Mouse (Mus musculus) inflammation-experienced regulatory T-cells, adult 6 months (primary cell): ENCODE results near the gene Sun3. TPM values are rescaled to one million over a fixed set of nuclear protein-coding genes. Genes with fewer than 3 reads are reported as not detected.

ENCODE experiments used
- ATAC-seq: one replicate; pipeline ENCODE4 v1.8.0; 2017
- polyA plus RNA-seq, 3 experiments: library from polyadenylated mRNA; unstranded; fragments of 100-300 nt; shearing (Covaris generic); gene quantifications; one replicate each; pipeline ENCODE4 v1.2.1; 2017

Gene Sun3
- polyA plus RNA-seq, 3 experiments from 2014 or later, result not detected

DNA sequence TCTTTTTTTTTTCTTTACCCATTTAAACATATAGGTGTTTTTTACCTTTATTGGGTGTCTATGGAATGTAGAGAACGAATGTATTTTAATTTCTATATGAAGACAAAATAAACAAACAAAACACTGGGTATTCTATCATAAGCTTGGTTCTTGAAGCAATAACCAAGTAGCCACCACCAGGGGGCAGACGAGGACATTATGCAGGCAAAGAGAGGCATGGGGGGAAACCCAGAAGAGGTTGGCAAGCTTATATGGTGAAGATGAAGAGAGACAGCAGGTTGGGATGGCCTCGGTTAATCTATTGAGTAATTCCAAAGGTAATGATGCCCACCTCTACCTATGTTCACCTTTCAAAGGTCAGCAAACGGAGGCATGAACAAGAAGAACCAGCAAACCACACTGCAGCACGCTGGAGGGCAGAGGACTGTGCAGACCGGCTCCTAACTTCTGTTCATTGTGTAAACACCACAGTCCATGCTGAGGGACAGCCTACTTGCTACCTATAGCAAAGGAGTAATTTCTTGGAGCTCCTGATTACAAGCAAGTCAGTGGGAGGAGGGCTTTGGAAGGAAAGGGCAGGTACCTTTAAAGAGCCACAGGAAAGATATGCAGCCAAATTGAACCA lies 65.4 kb downstream of the Sun3 start:
- peak; percentile 46 for ATAC-seq

DNA sequence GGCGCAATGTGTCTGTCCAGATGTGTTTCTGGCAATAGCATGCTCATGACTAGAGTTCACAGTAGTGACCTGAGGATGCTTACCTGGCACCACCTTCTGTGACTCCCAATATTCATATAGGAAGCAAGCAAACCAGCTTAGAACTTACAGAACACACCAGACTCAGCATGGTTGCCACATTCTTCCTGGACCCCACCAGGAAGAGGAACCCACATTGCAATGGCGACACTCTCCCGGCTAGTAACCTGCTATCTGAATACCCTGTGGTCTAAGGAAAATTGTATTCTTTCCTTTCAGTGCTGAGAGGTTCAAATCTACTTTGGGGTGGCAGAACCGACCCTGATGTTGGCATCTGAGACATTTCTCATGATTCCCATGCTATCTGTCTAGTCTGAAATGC lies 70.6 kb downstream of the Sun3 start:
- no peak for ATAC-seq

DNA sequence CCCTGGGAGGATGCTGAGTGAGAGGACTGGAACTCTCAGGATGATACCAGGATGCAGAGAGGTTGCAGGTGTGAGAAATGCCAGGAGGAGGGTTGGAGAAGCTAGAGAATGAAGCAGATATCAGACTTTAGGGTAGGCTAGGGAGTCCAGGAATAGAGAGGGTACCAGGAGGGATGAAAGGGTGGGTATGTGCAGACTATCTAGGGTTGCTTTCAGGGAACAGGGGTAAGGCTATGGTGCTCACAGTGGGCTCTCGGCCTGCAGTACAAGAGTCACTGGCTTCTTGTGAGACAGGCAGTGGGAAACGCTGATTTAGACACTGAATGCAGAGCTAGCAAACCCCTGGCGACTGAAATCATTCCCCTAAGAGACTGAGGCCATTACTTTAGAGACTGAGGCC lies 75.6 kb downstream of the Sun3 start, which contains the start of gene Pkd1l1:
Pkd1l1 (minus strand) TSS at position 101 of the 400 bp plus-strand sequence.
- no peak for ATAC-seq

DNA sequence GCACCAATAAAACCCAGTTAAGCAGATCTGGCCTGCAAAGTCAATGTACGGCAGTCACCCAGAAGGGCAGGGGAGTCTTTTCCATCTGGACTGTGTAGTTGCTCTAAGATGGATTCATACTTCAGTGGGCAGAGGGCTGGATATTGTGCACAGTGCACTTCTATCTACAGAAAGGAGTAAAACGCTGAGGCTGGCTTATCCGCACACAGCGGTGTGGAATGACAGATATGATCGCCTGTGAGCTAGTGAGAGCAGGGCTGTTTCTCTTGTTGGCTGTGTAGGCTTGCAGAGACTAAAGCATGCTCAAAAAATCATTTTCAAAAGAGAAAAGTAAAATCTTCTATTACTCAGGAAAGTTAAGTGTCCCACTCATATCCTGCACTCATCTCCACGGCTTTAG lies 76.7 kb downstream of the Sun3 start:
- ATAC-seq, result no peak

DNA sequence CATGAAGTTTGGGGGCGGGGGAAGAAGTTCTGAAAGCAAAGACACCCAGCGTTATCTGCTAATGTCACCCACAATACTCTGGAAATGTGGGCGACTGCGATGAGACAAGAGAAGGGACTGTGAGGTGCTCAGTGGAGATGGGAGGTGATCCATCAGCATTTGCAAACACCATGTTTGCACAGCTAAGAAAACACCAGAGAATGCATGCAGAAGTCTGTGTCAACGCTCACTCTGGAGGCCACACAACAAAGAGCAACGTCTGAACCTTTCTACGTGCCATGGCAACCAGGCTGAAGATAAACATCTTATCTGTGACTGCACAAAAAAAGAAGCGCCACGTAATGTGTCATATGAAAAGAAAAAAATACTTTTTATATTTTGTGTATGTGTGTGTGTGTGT lies 78.3 kb downstream of the Sun3 start:
- no peak for ATAC-seq

DNA sequence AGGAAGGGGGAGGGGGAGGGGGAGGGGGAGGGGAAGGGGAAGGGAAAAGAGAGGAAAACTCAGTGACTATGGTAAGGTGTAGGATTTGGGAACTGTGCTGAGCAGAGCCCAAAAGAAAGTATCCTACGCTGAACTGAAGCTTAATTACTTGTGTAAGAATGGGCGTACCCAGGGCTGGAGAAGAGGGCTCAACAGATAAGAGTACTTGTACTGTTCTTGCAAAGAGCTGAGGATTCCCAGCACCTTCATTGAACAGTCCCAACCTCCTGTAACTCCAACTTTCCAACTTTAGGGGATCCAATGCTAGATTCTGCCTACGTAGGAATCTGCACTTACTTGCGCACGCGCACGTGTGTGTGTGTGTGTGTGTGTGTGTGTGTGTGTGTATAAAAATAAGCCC lies 80.7 kb downstream of the Sun3 start:
- no peak for ATAC-seq

Other genes with a start within 250 kb of the Sun3 start
- gene Pkd1l1, start 75.7 kb downstream of the Sun3 start, polyA plus RNA-seq, result under 1 TPM in 1 of 3 experiments, not detected in 2; 0.08 TPM
- gene Hus1, start 37.8 kb downstream of the Sun3 start, polyA plus RNA-seq, result 1 to 10 TPM; 5.5 to 6.8 (median 6.2) TPM
- gene Gm11992, start 397 bp downstream of the Sun3 start, polyA plus RNA-seq, result under 1 TPM in 2 of 3 experiments, not detected in 1; 0.24 to 0.34 TPM
- under 1 TPM in 2 of 3 experiments, not detected in 1; 0.59 to 0.75 TPM for gene Upp1, start 69.1 kb upstream of the Sun3 start, polyA plus RNA-seq
- gene Abca13, start 143.0 kb upstream of the Sun3 start, polyA plus RNA-seq, result not detected